Mouse (Mus musculus): ENCODE data around the gene E130114P18Rik.

The E130114P18Rik gene

GRCm38 (mm10) chr4:97751483-97752251 lies 26.2 kb downstream of the E130114P18Rik start:
- DNase-seq (ENCODE audit: low spot score): peak; percentile 73

- peak; percentile 97 for DNase-seq (ENCODE audit: low spot score)
These were observed 26.8 kb downstream of the E130114P18Rik start for GRCm38 (mm10) chr4:97751030-97751482.

GRCm38 (mm10) chr4:97750401-97750800 lies 27.5 kb downstream of the E130114P18Rik start:
- no peak for DNase-seq (ENCODE audit: low spot score)

- DNase-seq (ENCODE audit: low spot score): no peak
These were observed 31.6 kb downstream of the E130114P18Rik start for GRCm38 (mm10) chr4:97746106-97746900.

GRCm38 (mm10) chr4:97745296-97746105 lies 32.4 kb downstream of the E130114P18Rik start:
- peak; percentile 87 for DNase-seq (ENCODE audit: low spot score)

GRCm38 (mm10) chr4:97743932-97744331 lies 33.9 kb downstream of the E130114P18Rik start:
- DNase-seq (ENCODE audit: low spot score): no peak

- DNase-seq (ENCODE audit: low spot score): no peak
These were observed 44.5 kb downstream of the E130114P18Rik start for GRCm38 (mm10) chr4:97733392-97733791.

- DNase-seq (ENCODE audit: low spot score): no peak
These were observed 47.5 kb downstream of the E130114P18Rik start for GRCm38 (mm10) chr4:97730416-97730815.

GRCm38 (mm10) chr4:97729999-97730398 lies 47.9 kb downstream of the E130114P18Rik start:
- DNase-seq (ENCODE audit: low spot score): no peak

GRCm38 (mm10) chr4:97728520-97728919 lies 49.4 kb downstream of the E130114P18Rik start:
- no peak for DNase-seq (ENCODE audit: low spot score)

GRCm38 (mm10) chr4:97723374-97723773 lies 54.5 kb downstream of the E130114P18Rik start:
- no peak for DNase-seq (ENCODE audit: low spot score)

- DNase-seq (ENCODE audit: low spot score): no peak
These were observed 55.2 kb downstream of the E130114P18Rik start for GRCm38 (mm10) chr4:97722666-97723065.

- DNase-seq (ENCODE audit: low spot score): no peak
These were observed 63.3 kb downstream of the E130114P18Rik start for GRCm38 (mm10) chr4:97714616-97715015.

- DNase-seq (ENCODE audit: low spot score): no peak
These were observed 63.7 kb downstream of the E130114P18Rik start for GRCm38 (mm10) chr4:97714101-97714615.

GRCm38 (mm10) chr4:97712547-97712946 lies 65.3 kb downstream of the E130114P18Rik start:
- DNase-seq (ENCODE audit: low spot score): no peak

GRCm38 (mm10) chr4:97710048-97710765 lies 67.7 kb downstream of the E130114P18Rik start:
- no peak for DNase-seq (ENCODE audit: low spot score)

- DNase-seq (ENCODE audit: low spot score): peak; percentile 43
These were observed 70.3 kb downstream of the E130114P18Rik start for GRCm38 (mm10) chr4:97707373-97708152.

GRCm38 (mm10) chr4:97696684-97697615 lies 80.9 kb downstream of the E130114P18Rik start:
- no peak for DNase-seq (ENCODE audit: low spot score)

GRCm38 (mm10) chr4:97695414-97696040 lies 82.4 kb downstream of the E130114P18Rik start:
- DNase-seq (ENCODE audit: low spot score): no peak

Data from testis, postnatal 10 days (tissue).